Mouse (Mus musculus) left cerebral cortex, adult 11 months (tissue): ENCODE data around the gene Spns1.
"Not testable (repeated sequence)": the region's sequence is repeated elsewhere in the genome, so short reads cannot be mapped to it uniquely, and the experiment has no call there.

Source experiments
- DNase-seq: peaks from one replicate; pipeline ENCODE4 v3.0.0; 2022; ENCODE audit warnings: low spot score

The Spns1 gene

DNA sequence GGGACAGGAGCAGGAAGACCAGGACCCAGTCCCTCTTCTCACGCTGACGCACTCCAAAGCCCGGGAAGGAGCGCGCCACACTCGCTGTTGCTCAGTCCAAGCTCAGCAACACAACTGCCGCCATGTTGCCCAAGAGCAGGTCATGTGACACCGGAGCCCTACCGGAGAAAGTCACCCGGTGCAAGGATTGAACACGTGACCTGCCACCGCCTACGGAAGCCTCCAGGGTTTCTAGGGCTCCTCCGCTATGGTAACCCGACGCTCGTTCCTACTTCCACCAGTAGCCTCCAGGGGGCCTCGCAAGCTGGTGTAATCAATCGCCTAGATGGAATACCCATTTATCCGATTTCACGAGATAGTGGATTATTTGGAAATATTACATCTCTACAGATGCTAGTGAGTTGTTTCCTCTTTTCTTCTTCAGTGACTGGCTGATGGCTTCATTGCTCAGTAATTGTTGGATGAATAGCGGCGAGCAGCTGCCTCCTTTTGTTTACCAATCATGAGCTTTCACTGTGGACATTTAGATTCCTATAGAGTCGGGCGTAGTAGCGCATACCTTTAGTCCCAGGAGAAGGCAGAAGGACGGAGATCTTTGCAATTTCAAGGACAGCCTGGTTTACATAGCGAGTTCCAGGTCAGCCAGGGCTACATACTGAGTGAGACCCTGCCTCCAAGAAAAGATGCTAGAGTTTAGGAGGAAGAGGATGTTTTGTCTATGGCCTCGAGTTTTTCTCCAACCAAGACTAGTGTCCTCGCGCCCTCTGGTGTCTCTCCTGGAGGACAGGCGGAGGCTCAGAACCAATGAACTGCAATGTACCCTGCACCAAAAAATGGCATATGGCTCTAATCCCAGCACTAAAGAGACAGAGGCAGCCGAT is at the start of gene Spns1:
Spns1 (minus strand) TSS at position 173 of the 881 bp plus-strand sequence.
- DNase-seq, result peak; percentile 98

- no peak for DNase-seq
These were observed 46.9 kb upstream of the Spns1 start for GRCm38 (mm10) chr7:126424161-126424560.

DNA sequence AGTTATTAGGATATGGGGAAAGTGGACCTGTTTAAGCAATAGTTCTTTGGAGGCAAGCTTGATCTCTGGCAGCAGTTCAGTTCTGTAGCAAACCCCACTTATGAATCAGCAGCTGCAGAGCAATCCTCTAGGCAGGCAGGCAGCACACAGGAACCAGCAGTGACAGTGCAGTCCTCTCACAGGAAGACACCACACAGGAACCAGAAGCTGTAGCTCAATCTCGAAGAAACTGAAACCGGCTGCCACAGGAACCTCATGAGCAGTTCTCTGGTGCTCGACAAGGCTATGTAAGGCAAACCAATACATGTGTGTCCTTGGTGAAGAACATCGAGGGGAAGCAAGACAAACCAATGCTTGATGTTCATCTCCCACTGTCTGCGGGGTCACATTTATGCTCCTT is 44.5 kb upstream of the Spns1 start:
- no peak for DNase-seq

- DNase-seq, result no peak
These were observed 41.2 kb upstream of the Spns1 start for GRCm38 (mm10) chr7:126418496-126418895.

GRCm38 (mm10) chr7:126417606-126418005 is 40.4 kb upstream of the Spns1 start:
- no peak for DNase-seq

DNA sequence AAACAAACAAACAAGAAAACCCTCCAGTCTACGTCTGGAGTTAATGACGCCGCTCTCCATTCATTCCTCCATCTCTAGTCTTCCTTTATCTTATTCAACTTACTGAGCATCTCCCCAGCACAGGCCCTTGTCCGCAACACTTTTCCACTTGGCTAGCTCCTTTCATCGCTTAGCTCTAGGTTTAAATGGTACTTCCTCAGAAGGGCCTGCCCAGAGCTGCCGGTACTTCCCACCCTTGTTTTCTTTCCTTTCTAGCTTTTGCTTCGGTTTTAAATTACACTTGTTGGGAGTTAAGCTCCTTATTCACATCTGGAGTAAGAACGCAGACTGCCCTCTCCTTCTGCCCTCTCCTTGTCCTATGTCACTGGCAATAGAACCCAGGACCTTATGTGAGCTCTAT is 39.8 kb upstream of the Spns1 start:
- DNase-seq, result no peak

DNA sequence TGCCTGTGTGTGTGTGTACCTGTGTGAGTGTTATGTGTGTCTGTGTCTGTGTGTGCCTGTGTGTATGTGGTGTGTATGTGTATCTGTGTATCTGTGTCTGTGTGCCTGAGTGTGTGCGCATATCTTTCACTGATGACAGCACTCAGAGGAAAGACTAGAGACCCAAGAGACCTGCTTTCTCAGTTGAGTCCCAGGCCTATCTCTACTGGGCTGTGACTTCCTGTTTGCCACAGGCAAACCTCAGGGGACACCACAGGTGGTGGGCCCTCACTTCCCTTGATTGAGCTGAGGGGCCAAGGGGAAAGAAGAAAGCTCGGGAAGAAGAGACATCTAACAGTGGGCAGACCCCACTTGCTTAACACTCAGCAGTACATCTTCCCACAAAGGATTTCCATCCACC is 39.4 kb upstream of the Spns1 start:
- no peak for DNase-seq

- no peak for DNase-seq
These were observed 37.5 kb upstream of the Spns1 start, which contains the start of gene Cd19 for GRCm38 (mm10) chr7:126414725-126415124. Gene Cd19 (minus strand): TSS chr7:126414889.

DNA sequence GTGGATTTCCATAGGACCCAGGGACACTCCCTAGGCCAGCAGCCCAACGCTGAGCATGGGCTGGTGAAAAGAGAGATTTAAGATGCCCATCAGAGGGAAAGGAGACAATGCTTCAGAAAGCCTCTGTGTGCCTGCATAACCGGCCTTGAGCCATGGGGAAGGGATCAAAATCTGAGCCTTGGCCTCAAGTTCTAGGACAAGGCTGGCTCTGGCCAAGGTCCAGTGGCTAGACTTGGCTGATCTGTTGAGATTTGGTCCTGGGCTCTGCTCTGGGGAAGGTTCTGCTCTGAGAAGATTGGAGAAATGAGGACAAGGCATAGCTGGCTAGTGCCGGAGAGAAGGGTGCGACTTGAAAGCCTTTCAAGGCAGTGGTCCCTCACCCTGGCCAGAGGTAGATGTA is 33.8 kb upstream of the Spns1 start:
- no peak for DNase-seq

- no peak for DNase-seq
These were observed 31.4 kb upstream of the Spns1 start for GRCm38 (mm10) chr7:126408686-126409085.

DNA sequence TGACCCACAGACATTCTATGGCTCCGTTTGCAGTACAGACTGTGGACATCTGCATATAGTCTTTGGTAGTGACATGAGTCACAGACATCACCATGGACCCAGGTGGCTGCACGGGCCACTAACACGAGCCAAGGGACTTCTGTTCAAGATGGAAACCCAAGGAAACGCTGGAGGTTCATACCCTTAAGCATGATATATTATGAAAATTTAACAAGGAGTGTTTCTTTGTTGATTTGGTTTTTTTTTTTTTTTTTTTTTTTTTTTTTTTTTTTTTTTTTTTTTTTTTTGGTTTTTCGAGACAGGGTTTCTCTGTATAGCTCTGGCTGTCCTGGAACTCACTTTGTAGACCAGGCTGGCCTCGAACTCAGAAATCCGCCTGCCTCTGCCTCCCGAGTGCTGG is 25.3 kb upstream of the Spns1 start:
- DNase-seq, result not testable (repeated sequence)

DNA sequence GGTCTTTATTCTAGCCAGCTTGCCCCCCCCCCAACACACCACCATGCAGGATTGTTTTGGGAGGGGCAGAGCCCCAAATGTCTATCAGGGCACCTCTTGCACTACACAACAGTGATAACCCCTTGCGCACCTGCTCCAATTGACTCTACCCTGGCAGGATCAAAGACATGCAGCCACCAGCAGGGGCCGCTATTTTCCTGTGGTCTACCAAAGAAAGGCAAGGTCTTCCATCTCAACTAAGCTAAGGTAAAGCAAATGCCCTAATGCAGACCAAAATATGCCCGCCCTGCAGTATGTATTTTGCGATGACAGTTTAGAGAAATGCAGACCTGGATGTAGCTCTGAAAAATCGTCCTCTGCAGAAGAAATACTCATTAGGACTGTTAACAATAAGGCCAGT is 22.3 kb upstream of the Spns1 start:
- DNase-seq, result peak; percentile 32

GRCm38 (mm10) chr7:126397822-126398221 is 20.6 kb upstream of the Spns1 start:
- no peak for DNase-seq

GRCm38 (mm10) chr7:126397221-126397620 is 20.0 kb upstream of the Spns1 start:
- no peak for DNase-seq

GRCm38 (mm10) chr7:126396298-126397119 is 19.3 kb upstream of the Spns1 start, which contains the start of gene Nfatc2ip:
Gene Nfatc2ip (minus strand): TSS chr7:126396737.
- DNase-seq, result peak; percentile 99

GRCm38 (mm10) chr7:126392086-126392884 is 15.0 kb upstream of the Spns1 start:
- DNase-seq, result not testable (repeated sequence)

- DNase-seq, result no peak
These were observed 10.9 kb upstream of the Spns1 start for GRCm38 (mm10) chr7:126388185-126388584.

- no peak for DNase-seq
These were observed 6.3 kb upstream of the Spns1 start for GRCm38 (mm10) chr7:126383565-126383964.

DNA sequence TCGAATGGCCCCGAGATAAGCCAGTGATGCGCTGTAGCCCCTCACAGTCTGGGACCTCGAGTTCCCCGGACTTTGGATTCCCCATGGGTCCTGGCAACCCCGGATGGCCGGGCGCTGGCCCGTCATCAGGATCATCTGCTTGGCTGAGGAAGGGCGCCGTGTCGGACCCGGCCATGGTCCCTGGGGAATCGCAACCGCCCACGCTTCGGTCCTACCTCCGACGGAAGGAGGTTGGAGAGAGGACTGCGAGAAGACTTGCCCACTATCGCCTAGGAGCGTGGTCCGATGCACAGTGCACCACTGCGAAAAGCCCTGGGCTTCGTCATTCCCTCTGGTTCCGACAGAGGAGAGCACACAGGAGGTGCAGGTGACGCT is 360 bp downstream of the Spns1 start:
- no peak for DNase-seq

GRCm38 (mm10) chr7:126375012-126375411 is 2.2 kb downstream of the Spns1 start:
- no peak for DNase-seq

DNA sequence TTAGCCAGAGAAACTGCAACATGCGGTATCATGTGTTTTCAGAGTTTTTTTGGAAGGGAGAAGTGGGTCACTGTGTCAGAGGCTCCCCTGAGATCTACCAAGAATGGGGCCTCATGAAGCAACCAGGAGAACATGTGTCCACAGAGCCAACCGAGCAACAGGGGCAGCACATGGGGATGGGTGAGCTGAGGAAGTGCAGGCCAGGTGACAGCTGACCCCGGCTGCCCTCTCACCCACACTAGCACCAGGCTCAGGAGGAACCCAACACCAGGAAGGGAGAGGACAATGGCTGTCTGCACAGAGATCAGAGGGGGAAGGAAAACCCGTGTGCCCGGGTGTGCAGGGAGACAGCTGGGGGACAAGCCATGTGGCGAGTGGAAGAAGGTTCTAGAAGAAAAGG is 2.7 kb downstream of the Spns1 start:
- DNase-seq, result no peak

- DNase-seq, result no peak
These were observed 4.2 kb downstream of the Spns1 start for GRCm38 (mm10) chr7:126373007-126373406.
